Mouse (Mus musculus) limb, embryonic 11.5 days (tissue): ENCODE data around the gene Eef1a2. TPM values are rescaled to one million over a fixed set of nuclear protein-coding genes. Genes with fewer than 3 reads are reported as not detected.

Experiments
- ATAC-seq: fragments of 200-750 bp; cut with Nextera tagmentation; 2 replicates; pipeline ENCODE4 v1.8.0; 2017; ENCODE audit warnings: low read depth; ENCODE audit not compliant: insufficient number of reproducible peaks, low FRiP score, low TSS enrichment
- DNase-seq: peaks from one replicate; pipeline ENCODE4 v3.0.0-alpha.2; 2015; ENCODE audit warnings: low spot score
- H3K27ac ChIP-seq: fragments of 300-500 bp; sonication (generic); replicated peaks from 2 replicates; pipeline ENCODE4 v1.5.1; 2014; ENCODE audit warnings: low read depth, mild to moderate bottlenecking, low read length
- H3K27me3 ChIP-seq: fragments of 300-500 bp; sonication (generic); 2 replicates; pipeline ENCODE4 v1.6.1; 2014; ENCODE audit warnings: mild to moderate bottlenecking, low read length, mixed read lengths; ENCODE audit not compliant: control insufficient read depth, insufficient read depth
- H3K36me3 ChIP-seq: fragments of 300-500 bp; sonication (generic); 2 replicates; pipeline ENCODE4 v1.6.1; 2014; ENCODE audit warnings: mild to moderate bottlenecking, low read length, moderate library complexity, mixed read lengths; ENCODE audit not compliant: control insufficient read depth, insufficient read depth
- H3K4me1 ChIP-seq: fragments of 300-500 bp; sonication (generic); 2 replicates; pipeline ENCODE4 v1.6.1; 2014; ENCODE audit warnings: low read length, mixed read lengths; ENCODE audit not compliant: control insufficient read depth, insufficient read depth
- H3K4me2 ChIP-seq: fragments of 300-500 bp; sonication (generic); 2 replicates; pipeline ENCODE4 v1.6.1; 2014; ENCODE audit warnings: low read depth, mild to moderate bottlenecking, moderate library complexity; ENCODE audit not compliant: severe bottlenecking
- H3K4me3 ChIP-seq: fragments of 300-500 bp; sonication (generic); 2 replicates; pipeline ENCODE4 v1.5.1; 2014; ENCODE audit warnings: low read depth, low read length
- H3K9ac ChIP-seq: fragments of 300-500 bp; sonication (generic); 2 replicates; pipeline ENCODE4 v1.6.1; 2014; ENCODE audit warnings: mild to moderate bottlenecking, low read length
- H3K9me3 ChIP-seq: fragments of 300-500 bp; sonication (generic); 2 replicates; pipeline ENCODE4 v1.6.1; 2016; ENCODE audit warnings: low read length; ENCODE audit not compliant: control insufficient read depth
- WGBS: fragments of 180-500 bp; shearing (Covaris S2); extraction: QIAGEN DNeasy Blood & Tissue Kit; methylation state at CpG from one replicate; pipeline ENCODE4 v1.1.7; 2014; 5-methylcytosine and 5-hydroxymethylcytosine counted together
- polyA plus RNA-seq: library from polyadenylated mRNA; unstranded; fragments of >200 nt; fragmentation: Nextera tagmentation; extraction: Ambion mirVana; gene quantifications from 2 replicates; pipeline ENCODE4 v1.2.1, GENCODE M21; 2014

The Eef1a2 gene
- polyA plus RNA-seq, 1 experiment from 2014 or later, result 0.13 TPM

GRCm38 (mm10) chr2:181155801-181156200 is 1.0 kb downstream of the Eef1a2 start:
- Histone ChIP-seq H3K4me3 (no peak overlapping the region), H3K9me3 (no peaks in the 10 kb centered on the region), H3K36me3 (no peaks in the 10 kb centered on the region), H3K4me2 (no peak overlapping the region), H3K27me3 (peaks cover 40% of the 10 kb centered on the region), H3K4me1 (0 out of 2 replicates have a peak, but pooled peaks cover 3% of the 10 kb centered on the region), H3K9ac (no peak overlapping the region), H3K27ac (no peak overlapping the region)
- ATAC-seq, result no peak
- no peak for DNase-seq
- WGBS, result 69% methylated on average over 4 of the region's 4 CpGs

GRCm38 (mm10) chr2:181154831-181155415 is 1.9 kb downstream of the Eef1a2 start:
- H3K9me3 ChIP-seq, result no peaks in the 10 kb centered on the region
- DNase-seq (no peak), ATAC-seq (no peak)
- no peak overlapping the region for H3K4me3 ChIP-seq
- H3K27me3 ChIP-seq, result peaks cover 44% of the 10 kb centered on the region
- 82% methylated on average over 8 of the region's 8 CpGs for WGBS
- no peaks in the 10 kb centered on the region for H3K36me3 ChIP-seq
- no peak overlapping the region for H3K9ac ChIP-seq
- no peak overlapping the region for H3K27ac ChIP-seq
- H3K4me1 ChIP-seq, result 0 out of 2 replicates have a peak, but pooled peaks cover 3% of the 10 kb centered on the region
- no peak overlapping the region for H3K4me2 ChIP-seq

- Histone ChIP-seq H3K4me2 (no peak overlapping the region), H3K9me3 (no peaks in the 10 kb centered on the region)
- WGBS, result 80% methylated on average over 3 of the region's 3 CpGs
Measured at GRCm38 (mm10) chr2:181154361-181154760, 2.5 kb downstream of the Eef1a2 start.

GRCm38 (mm10) chr2:181153837-181154236 is 3.0 kb downstream of the Eef1a2 start:
- Histone ChIP-seq H3K4me2 (no peak overlapping the region), H3K4me1 (0 out of 2 replicates have a peak, but pooled peaks cover 3% of the 10 kb centered on the region), H3K9ac (no peak overlapping the region), H3K36me3 (no peaks in the 10 kb centered on the region), H3K4me3 (no peak overlapping the region), H3K27ac (no peak overlapping the region), H3K27me3 (peaks cover 52% of the 10 kb centered on the region), H3K9me3 (no peaks in the 10 kb centered on the region)
- DNase-seq (no peak), ATAC-seq (no peak)
- 0% methylated on average over 1 of the region's 1 CpGs for WGBS

More at GRCm38 (mm10) chr2:181154361-181154760, 2.5 kb downstream of the Eef1a2 start:
- ATAC-seq (no peak), DNase-seq (no peak)
- Histone ChIP-seq H3K27ac (no peak overlapping the region), H3K36me3 (no peaks in the 10 kb centered on the region), H3K27me3 (peaks cover 49% of the 10 kb centered on the region), H3K9ac (no peak overlapping the region), H3K4me1 (0 out of 2 replicates have a peak, but pooled peaks cover 3% of the 10 kb centered on the region), H3K4me3 (no peak overlapping the region)

GRCm38 (mm10) chr2:181153131-181153530 is 3.7 kb downstream of the Eef1a2 start:
- Histone ChIP-seq H3K9ac (no peak overlapping the region), H3K4me3 (no peak overlapping the region), H3K4me2 (no peak overlapping the region), H3K27me3 (peaks cover 53% of the 10 kb centered on the region), H3K27ac (no peak overlapping the region), H3K4me1 (0 out of 2 replicates have a peak, but pooled peaks cover 3% of the 10 kb centered on the region), H3K9me3 (no peaks in the 10 kb centered on the region), H3K36me3 (no peaks in the 10 kb centered on the region)
- ATAC-seq (no peak), DNase-seq (no peak)
- WGBS, result 80% methylated on average over 1 of the region's 1 CpGs

GRCm38 (mm10) chr2:181152701-181153100 is 4.1 kb downstream of the Eef1a2 start:
- H3K27me3 ChIP-seq, result peaks cover 52% of the 10 kb centered on the region
- H3K9me3 ChIP-seq, result no peaks in the 10 kb centered on the region
- H3K27ac ChIP-seq, result no peak overlapping the region
- no peak overlapping the region for H3K4me3 ChIP-seq
- no peaks in the 10 kb centered on the region for H3K36me3 ChIP-seq
- DNase-seq (no peak), ATAC-seq (no peak)
- no peak overlapping the region for H3K9ac ChIP-seq
- H3K4me2 ChIP-seq, result no peak overlapping the region
- H3K4me1 ChIP-seq, result 0 out of 2 replicates have a peak, but pooled peaks cover 5% of the 10 kb centered on the region
- 95% methylated on average over 17 of the region's 17 CpGs for WGBS

GRCm38 (mm10) chr2:181150281-181150680 is 6.5 kb downstream of the Eef1a2 start:
- peaks cover 35% of the 10 kb centered on the region for H3K27me3 ChIP-seq
- WGBS, result 69% methylated on average over 6 of the region's 6 CpGs

GRCm38 (mm10) chr2:181148318-181148955 is 8.4 kb downstream of the Eef1a2 start:
- Histone ChIP-seq H3K27ac (no peak overlapping the region), H3K36me3 (no peaks in the 10 kb centered on the region), H3K4me1 (0 out of 2 replicates have a peak, but pooled peaks cover 2% of the 10 kb centered on the region), H3K4me3 (peak overlapping the region; percentile 38), H3K4me2 (peak overlapping the region; percentile 90), H3K9ac (no peak overlapping the region), H3K9me3 (no peaks in the 10 kb centered on the region), H3K27me3 (peaks cover 29% of the 10 kb centered on the region)
- no peak for ATAC-seq
- WGBS, result 18% methylated on average over 31 of the region's 31 CpGs
- DNase-seq, result no peak

More at GRCm38 (mm10) chr2:181150281-181150680, 6.5 kb downstream of the Eef1a2 start:
- no peaks in the 10 kb centered on the region for H3K36me3 ChIP-seq
- DNase-seq (no peak), ATAC-seq (no peak)
- no peak overlapping the region for H3K27ac ChIP-seq
- H3K9me3 ChIP-seq, result no peaks in the 10 kb centered on the region
- H3K4me2 ChIP-seq, result no peak overlapping the region
- H3K4me1 ChIP-seq, result 0 out of 2 replicates have a peak, but pooled peaks cover 2% of the 10 kb centered on the region
- H3K9ac ChIP-seq, result no peak overlapping the region
- H3K4me3 ChIP-seq, result no peak overlapping the region
